Comparison of ENCODE assay signal across 8 mouse cellular contexts in genomic region chr4:117125910-117126674, GRCm38 (mm10). TPM values are rescaled to one million over a fixed set of nuclear protein-coding genes. Genes with fewer than 3 reads are reported as not detected.
DNase-seq lines count a peak whose midpoint lies in the region; ATAC-seq lines count a peak whose summit lies in the region.

No protein-coding gene starts in this region.

- no peak overlapping the region for H3K4me2 ChIP-seq in forebrain, embryonic 15.5 days (replicated peaks)
- H3K4me2 ChIP-seq in limb, embryonic 12.5 days = peak overlapping the region; percentile 37; the same call in 1 of the 2 replicates
- H3K4me2 ChIP-seq in midbrain, embryonic 13.5 days (replicated peaks) = no peak overlapping the region

- H3K9ac ChIP-seq in forebrain, embryonic 15.5 days (replicated peaks) = 0 out of 2 replicates have a peak overlapping the region, but pooled peaks have one; percentile 5
- H3K9ac ChIP-seq in limb, embryonic 12.5 days (replicated peaks) = peak overlapping the region; percentile 51
- peak overlapping the region; percentile 59 for H3K9ac ChIP-seq in midbrain, embryonic 13.5 days (replicated peaks)

- no peaks in the 10 kb centered on the region for H3K27me3 ChIP-seq in forebrain, embryonic 15.5 days
- peaks cover 6% of the 10 kb centered on the region; the same call in 1 of the 2 replicates for H3K27me3 ChIP-seq in hindbrain, embryonic 10.5 days (ENCODE audit: insufficient read depth, poor library complexity, severe bottlenecking)
- H3K27me3 ChIP-seq in limb, embryonic 12.5 days = no peaks in the 10 kb centered on the region
- H3K27me3 ChIP-seq in midbrain, embryonic 13.5 days = no peaks in the 10 kb centered on the region

- WGBS in forebrain, embryonic 15.5 days = 53% methylated on average over 15 of the region's 15 CpGs
- WGBS in hindbrain, embryonic 10.5 days = 48% methylated on average over 15 of the region's 15 CpGs
- WGBS in limb, embryonic 12.5 days = 38% methylated on average over 15 of the region's 15 CpGs
- 51% methylated on average over 15 of the region's 15 CpGs for WGBS in midbrain, embryonic 13.5 days

- ATAC-seq in frontal cortex, adult (ENCODE audit: low TSS enrichment) = peak; percentile 39
- ATAC-seq in forebrain, embryonic 15.5 days (replicated peaks) = peak; percentile 30; the same call in 1 of the 2 replicates
- ATAC-seq in limb, embryonic 12.5 days (ENCODE audit: insufficient number of reproducible peaks, insufficient read depth, low FRiP score, low TSS enrichment, low read depth) = no peak
- ATAC-seq in midbrain, embryonic 13.5 days = peak; percentile 22

- no peak overlapping the region for H3K4me3 ChIP-seq in forebrain, embryonic 15.5 days
- H3K4me3 ChIP-seq in hindbrain, embryonic 10.5 days = 0 out of 2 replicates have a peak overlapping the region, but pooled peaks have one; percentile 14
- no peak overlapping the region for H3K4me3 ChIP-seq in limb, embryonic 12.5 days (replicated peaks)
- no peak overlapping the region for H3K4me3 ChIP-seq in midbrain, embryonic 13.5 days (replicated peaks)

- no peak for DNase-seq in frontal cortex, postnatal 25 days (ENCODE audit: low spot score in 2 of 2)
- peak; percentile 97 for DNase-seq in ZHBTc4 (ENCODE audit: low read depth, low spot score)
- DNase-seq in hindbrain, embryonic 10.5 days (ENCODE audit: low spot score) = peak; percentile 38
- peak; percentile 63 to 74 for DNase-seq in thymus, adult 18-20 months

- H3K36me3 ChIP-seq in forebrain, embryonic 15.5 days = no peaks in the 10 kb centered on the region
- H3K36me3 ChIP-seq in hindbrain, embryonic 10.5 days = peaks cover 44% of the 10 kb centered on the region
- peaks cover 12% of the 10 kb centered on the region for H3K36me3 ChIP-seq in limb, embryonic 12.5 days
- peaks cover 31% of the 10 kb centered on the region for H3K36me3 ChIP-seq in midbrain, embryonic 13.5 days

- no peaks in the 10 kb centered on the region for H3K9me3 ChIP-seq in forebrain, embryonic 15.5 days
- H3K9me3 ChIP-seq in hindbrain, embryonic 10.5 days = no peaks in the 10 kb centered on the region
- no peaks in the 10 kb centered on the region for H3K9me3 ChIP-seq in limb, embryonic 12.5 days
- no peaks in the 10 kb centered on the region for H3K9me3 ChIP-seq in midbrain, embryonic 13.5 days

- H3K4me1 ChIP-seq in forebrain, embryonic 15.5 days = peaks cover 25% of the 10 kb centered on the region
- peaks cover 61% of the 10 kb centered on the region for H3K4me1 ChIP-seq in hindbrain, embryonic 10.5 days (replicated peaks)
- H3K4me1 ChIP-seq in limb, embryonic 12.5 days (replicated peaks) = peaks cover 24% of the 10 kb centered on the region
- peaks cover 33% of the 10 kb centered on the region for H3K4me1 ChIP-seq in midbrain, embryonic 13.5 days (replicated peaks)

- H3K27ac ChIP-seq in forebrain, embryonic 15.5 days (replicated peaks) = peak overlapping the region; percentile 78
- peak overlapping the region; percentile 87 for H3K27ac ChIP-seq in hindbrain, embryonic 10.5 days
- peak overlapping the region; percentile 81 for H3K27ac ChIP-seq in limb, embryonic 12.5 days
- peak overlapping the region; percentile 80 for H3K27ac ChIP-seq in midbrain, embryonic 13.5 days

RNA-seq across cellular contexts. Expression of gene Tctex1d4, which starts 0.5 kb away (rescaled TPM):
- polyA plus RNA-seq in forebrain, embryonic 15.5 days (2015; fragmentation: Nextera tagmentation; extraction: Ambion mirVana) = 0.37 TPM in 1 of 2 replicates, not detected in the other
- 0.71 TPM in 1 of 2 replicates, not detected in the other for polyA plus RNA-seq in hindbrain, embryonic 10.5 days (2016; fragmentation: Nextera tagmentation; extraction: Ambion mirVana)
- not detected in 2 replicates for polyA plus RNA-seq in limb, embryonic 12.5 days (2016; fragmentation: Nextera tagmentation; extraction: Ambion mirVana)
- polyA plus RNA-seq in midbrain, embryonic 13.5 days (2015; fragmentation: Nextera tagmentation; extraction: Ambion mirVana) = not detected in 2 replicates

RNA-seq across cellular contexts. Expression of gene Btbd19, which starts 0.6 kb away (rescaled TPM):
- polyA plus RNA-seq in forebrain, embryonic 15.5 days (2015; fragmentation: Nextera tagmentation; extraction: Ambion mirVana) = 4.4 and 4.6 TPM in 2 replicates
- 4.4 and 4.8 TPM in 2 replicates for polyA plus RNA-seq in hindbrain, embryonic 10.5 days (2016; fragmentation: Nextera tagmentation; extraction: Ambion mirVana)
- 4.2 and 5.1 TPM in 2 replicates for polyA plus RNA-seq in limb, embryonic 12.5 days (2016; fragmentation: Nextera tagmentation; extraction: Ambion mirVana)
- 3.3 and 3.4 TPM in 2 replicates for polyA plus RNA-seq in midbrain, embryonic 13.5 days (2015; fragmentation: Nextera tagmentation; extraction: Ambion mirVana)

RNA-seq across cellular contexts. Expression of gene Plk3, which starts 7.7 kb away (rescaled TPM):
- 8.6 and 8.8 TPM in 2 replicates for polyA plus RNA-seq in forebrain, embryonic 15.5 days (2015; fragmentation: Nextera tagmentation; extraction: Ambion mirVana)
- 41.8 and 58.6 TPM in 2 replicates for polyA plus RNA-seq in hindbrain, embryonic 10.5 days (2016; fragmentation: Nextera tagmentation; extraction: Ambion mirVana)
- 2.5 and 2.7 TPM in 2 replicates for polyA plus RNA-seq in limb, embryonic 12.5 days (2016; fragmentation: Nextera tagmentation; extraction: Ambion mirVana)
- polyA plus RNA-seq in midbrain, embryonic 13.5 days (2015; fragmentation: Nextera tagmentation; extraction: Ambion mirVana) = 18.6 and 19.3 TPM in 2 replicates

RNA-seq across cellular contexts. Expression of gene Rps8, which starts 30.0 kb away (rescaled TPM):
- 478 and 525 TPM in 2 replicates for polyA plus RNA-seq in forebrain, embryonic 15.5 days (2015; fragmentation: Nextera tagmentation; extraction: Ambion mirVana)
- polyA plus RNA-seq in hindbrain, embryonic 10.5 days (2016; fragmentation: Nextera tagmentation; extraction: Ambion mirVana) = 660 and 807 TPM in 2 replicates
- 892 and 981 TPM in 2 replicates for polyA plus RNA-seq in limb, embryonic 12.5 days (2016; fragmentation: Nextera tagmentation; extraction: Ambion mirVana)
- polyA plus RNA-seq in midbrain, embryonic 13.5 days (2015; fragmentation: Nextera tagmentation; extraction: Ambion mirVana) = 558 and 623 TPM in 2 replicates

RNA-seq across cellular contexts. Expression of gene Ptch2, which starts 30.2 kb away (rescaled TPM):
- 3.6 and 3.8 TPM in 2 replicates for polyA plus RNA-seq in forebrain, embryonic 15.5 days (2015; fragmentation: Nextera tagmentation; extraction: Ambion mirVana)
- 5.8 and 6.9 TPM in 2 replicates for polyA plus RNA-seq in hindbrain, embryonic 10.5 days (2016; fragmentation: Nextera tagmentation; extraction: Ambion mirVana)
- polyA plus RNA-seq in limb, embryonic 12.5 days (2016; fragmentation: Nextera tagmentation; extraction: Ambion mirVana) = 5.4 and 6.4 TPM in 2 replicates
- 7.1 and 7.3 TPM in 2 replicates for polyA plus RNA-seq in midbrain, embryonic 13.5 days (2015; fragmentation: Nextera tagmentation; extraction: Ambion mirVana)

Comparison
In these comparisons a context has a peak if more than half of its experiments do, and no peak if none do; other contexts are left out.
1. DNase-seq: peak in ZHBTc4 (single experiment), hindbrain, embryonic 10.5 days (single experiment) and thymus, adult 18-20 months (2 of 2); none in frontal cortex, postnatal 25 days (0 of 2).
2. H3K9ac ChIP-seq: peak in every context shown above with its lines; median percentile 59 in midbrain, embryonic 13.5 days; 51 in limb, embryonic 12.5 days; 5 in forebrain, embryonic 15.5 days.
3. Peak in every context shown above with its lines, with median percentiles within 50 percentile points of each other: H3K27ac ChIP-seq.